Mouse (Mus musculus) liver, embryonic 12.5 days (tissue): ENCODE data around the gene Nrxn2. TPM values are rescaled to one million over a fixed set of nuclear protein-coding genes. Genes with fewer than 3 reads are reported as not detected.

Experiments used
- ATAC-seq: fragments of 200-750 bp; cut with Nextera tagmentation; 2 replicates; pipeline ENCODE4 v1.8.0; 2017; ENCODE audit warnings: moderate number of reproducible peaks, mild to moderate bottlenecking, moderate library complexity
- H3K27ac ChIP-seq: fragments of 300-500 bp; sonication (generic); 2 replicates; pipeline ENCODE4 v1.5.1; 2016; ENCODE audit warnings: mild to moderate bottlenecking
- H3K27me3 ChIP-seq: fragments of 300-500 bp; sonication (generic); replicated peaks from 2 replicates; pipeline ENCODE4 v1.6.1; 2016; ENCODE audit warnings: mild to moderate bottlenecking, moderate library complexity
- H3K36me3 ChIP-seq: fragments of 300-500 bp; sonication (generic); 2 replicates; pipeline ENCODE4 v1.6.1; 2016; ENCODE audit warnings: mild to moderate bottlenecking, moderate library complexity
- H3K4me1 ChIP-seq: fragments of 300-500 bp; sonication (generic); 2 replicates; pipeline ENCODE4 v1.6.1; 2016
- H3K4me2 ChIP-seq: fragments of 300-500 bp; sonication (generic); 2 replicates; pipeline ENCODE4 v1.6.1; 2016; ENCODE audit warnings: mild to moderate bottlenecking, moderate library complexity
- H3K4me3 ChIP-seq: fragments of 300-500 bp; sonication (generic); 2 replicates; pipeline ENCODE4 v1.5.1; 2016; ENCODE audit warnings: mild to moderate bottlenecking, moderate library complexity
- H3K9ac ChIP-seq: fragments of 300-500 bp; sonication (generic); 2 replicates; pipeline ENCODE4 v1.6.1; 2016; ENCODE audit warnings: mild to moderate bottlenecking, moderate library complexity
- H3K9me3 ChIP-seq: fragments of 300-500 bp; sonication (generic); replicated peaks from 2 replicates; pipeline ENCODE4 v1.6.1; 2016; ENCODE audit warnings: mild to moderate bottlenecking, moderate library complexity
- WGBS: fragments of 180-500 bp; shearing (Covaris S2); methylation state at CpG from one replicate; pipeline ENCODE4 v1.1.7; 2016; ENCODE audit not compliant: insufficient replicate concordance; 5-methylcytosine and 5-hydroxymethylcytosine counted together
- polyA plus RNA-seq: library from polyadenylated mRNA; unstranded; fragments of >200 nt; fragmentation: Nextera tagmentation; extraction: Ambion mirVana; gene quantifications from 2 replicates; pipeline ENCODE4 v1.2.1, GENCODE M21; 2016

The Nrxn2 gene
- polyA plus RNA-seq, 1 experiment from 2014 or later = 0.83 TPM

DNA sequence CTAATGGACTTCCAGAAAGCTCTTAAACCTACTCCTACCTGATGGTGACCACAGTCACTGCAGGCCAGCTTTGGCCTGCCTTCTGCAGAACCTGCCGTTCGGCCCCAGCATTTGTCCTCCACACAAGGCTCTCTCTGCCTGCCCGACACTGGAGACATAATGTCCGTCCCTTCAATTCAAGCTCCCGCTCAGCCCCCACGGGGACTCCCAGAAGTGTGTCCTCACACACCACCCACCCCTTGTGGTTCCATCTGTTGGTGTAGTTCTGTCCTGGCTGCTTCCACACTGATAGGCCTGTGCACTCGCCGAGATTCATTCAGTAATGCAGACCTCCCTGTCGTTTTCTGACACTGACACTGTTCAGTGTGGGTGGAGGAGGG lies 2.7 kb downstream of the Nrxn2 start:
- ATAC-seq = no peak
- Histone ChIP-seq H3K9me3 (no peaks in the 10 kb centered on the region), H3K27ac (no peak overlapping the region), H3K4me1 (peaks cover 25% of the 10 kb centered on the region), H3K4me2 (no peak overlapping the region), H3K4me3 (no peak overlapping the region), H3K27me3 (peaks cover 96% of the 10 kb centered on the region), H3K36me3 (no peaks in the 10 kb centered on the region), H3K9ac (no peak overlapping the region)
- WGBS = 58% methylated on average over 9 of the region's 9 CpGs

- Histone ChIP-seq H3K4me2 (no peak overlapping the region), H3K27me3 (peaks cover 96% of the 10 kb centered on the region), H3K36me3 (no peaks in the 10 kb centered on the region), H3K9ac (no peak overlapping the region), H3K4me1 (peaks cover 17% of the 10 kb centered on the region), H3K4me3 (no peak overlapping the region), H3K27ac (no peak overlapping the region), H3K9me3 (no peaks in the 10 kb centered on the region)
- no peak for ATAC-seq
- 61% methylated on average over 7 of the region's 7 CpGs for WGBS
Observed at GRCm38 (mm10) chr19:6422014-6422413, 3.5 kb downstream of the Nrxn2 start.

- Histone ChIP-seq H3K27me3 (peaks cover 96% of the 10 kb centered on the region), H3K4me3 (no peak overlapping the region), H3K36me3 (no peaks in the 10 kb centered on the region), H3K27ac (no peak overlapping the region), H3K4me2 (no peak overlapping the region), H3K9ac (no peak overlapping the region), H3K4me1 (peaks cover 15% of the 10 kb centered on the region), H3K9me3 (no peaks in the 10 kb centered on the region)
- no peak for ATAC-seq
- 71% methylated on average over 16 of the region's 16 CpGs for WGBS
Observed at GRCm38 (mm10) chr19:6423241-6423640, 4.7 kb downstream of the Nrxn2 start.

- H3K27ac ChIP-seq = no peak overlapping the region
- H3K27me3 ChIP-seq = peaks cover 96% of the 10 kb centered on the region
- H3K36me3 ChIP-seq = no peaks in the 10 kb centered on the region
Observed at GRCm38 (mm10) chr19:6424137-6424881, 5.8 kb downstream of the Nrxn2 start.

GRCm38 (mm10) chr19:6425595-6425994 lies 7.1 kb downstream of the Nrxn2 start:
- Histone ChIP-seq H3K4me3 (no peak overlapping the region), H3K27ac (no peak overlapping the region), H3K36me3 (no peaks in the 10 kb centered on the region), H3K9ac (no peak overlapping the region), H3K4me2 (no peak overlapping the region), H3K4me1 (peaks cover 16% of the 10 kb centered on the region), H3K27me3 (peaks cover 96% of the 10 kb centered on the region), H3K9me3 (no peaks in the 10 kb centered on the region)
- ATAC-seq = no peak
- 53% methylated on average over 5 of the region's 5 CpGs for WGBS

More at GRCm38 (mm10) chr19:6424137-6424881, 5.8 kb downstream of the Nrxn2 start:
- Histone ChIP-seq H3K4me1 (peaks cover 16% of the 10 kb centered on the region), H3K9ac (no peak overlapping the region), H3K4me2 (no peak overlapping the region), H3K9me3 (no peaks in the 10 kb centered on the region), H3K4me3 (no peak overlapping the region)
- no peak for ATAC-seq
- WGBS = 54% methylated on average over 8 of the region's 8 CpGs

GRCm38 (mm10) chr19:6426703-6427500 lies 8.4 kb downstream of the Nrxn2 start:
- WGBS = 20% methylated on average over 13 of the region's 13 CpGs
- H3K4me2 ChIP-seq = no peak overlapping the region
- no peak for ATAC-seq
- H3K4me3 ChIP-seq = no peak overlapping the region
- H3K27me3 ChIP-seq = peaks cover 94% of the 10 kb centered on the region
- H3K9me3 ChIP-seq = no peaks in the 10 kb centered on the region
- no peak overlapping the region for H3K27ac ChIP-seq
- H3K9ac ChIP-seq = no peak overlapping the region
- no peaks in the 10 kb centered on the region for H3K36me3 ChIP-seq
- H3K4me1 ChIP-seq = peaks cover 16% of the 10 kb centered on the region

- Histone ChIP-seq H3K27me3 (peaks cover 97% of the 10 kb centered on the region), H3K27ac (no peak overlapping the region), H3K4me1 (peaks cover 16% of the 10 kb centered on the region), H3K36me3 (no peaks in the 10 kb centered on the region), H3K9ac (no peak overlapping the region), H3K4me3 (peak overlapping the region; percentile 38), H3K4me2 (peak overlapping the region; percentile 48), H3K9me3 (no peaks in the 10 kb centered on the region)
- no peak for ATAC-seq
- WGBS = 2% methylated on average over 87 of the region's 94 CpGs
Observed at GRCm38 (mm10) chr19:6427653-6428434, 9.3 kb downstream of the Nrxn2 start.

DNA sequence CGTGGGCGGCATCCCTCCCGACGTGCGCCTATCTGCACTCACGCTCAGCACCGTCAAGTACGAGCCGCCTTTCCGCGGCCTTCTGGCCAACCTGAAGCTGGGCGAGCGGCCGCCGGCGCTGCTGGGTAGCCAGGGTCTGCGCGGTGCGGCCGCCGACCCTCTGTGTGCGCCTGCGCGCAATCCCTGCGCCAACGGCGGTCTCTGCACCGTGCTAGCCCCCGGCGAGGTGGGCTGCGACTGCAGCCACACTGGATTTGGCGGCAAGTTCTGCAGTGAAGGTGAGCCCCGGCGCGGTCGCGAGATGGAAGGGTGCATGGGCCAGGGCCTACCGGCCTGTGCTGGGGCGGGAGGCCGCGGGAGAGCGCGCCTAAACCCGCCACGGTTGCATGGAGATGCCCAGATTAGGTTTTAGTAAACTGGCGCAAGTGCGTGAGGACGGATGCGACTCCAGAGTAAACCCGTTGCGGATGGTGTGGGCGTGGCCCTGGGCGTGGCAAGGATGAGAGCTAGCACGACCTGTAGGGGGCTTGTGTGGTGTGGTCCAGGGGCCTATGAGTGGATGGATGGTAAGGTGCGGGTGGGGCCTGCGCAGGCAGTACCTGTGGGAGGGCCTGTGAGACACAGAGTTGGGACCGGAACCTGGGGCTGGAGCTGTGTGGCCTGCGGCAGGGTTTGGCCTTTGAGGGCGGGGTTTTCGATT lies 10.1 kb downstream of the Nrxn2 start:
- Histone ChIP-seq H3K9me3 (no peaks in the 10 kb centered on the region), H3K36me3 (no peaks in the 10 kb centered on the region), H3K27me3 (peaks cover 96% of the 10 kb centered on the region), H3K4me3 (peak overlapping the region; percentile 38), H3K9ac (no peak overlapping the region), H3K27ac (no peak overlapping the region), H3K4me2 (peak overlapping the region; percentile 48), H3K4me1 (peaks cover 16% of the 10 kb centered on the region)
- 1% methylated on average over 60 of the region's 60 CpGs for WGBS
- no peak for ATAC-seq

- Histone ChIP-seq H3K27me3 (peaks cover 55% of the 10 kb centered on the region), H3K27ac (no peak overlapping the region), H3K4me1 (peaks cover 10% of the 10 kb centered on the region), H3K4me2 (no peak overlapping the region), H3K9me3 (no peaks in the 10 kb centered on the region), H3K36me3 (no peaks in the 10 kb centered on the region), H3K9ac (no peak overlapping the region), H3K4me3 (no peak overlapping the region)
- ATAC-seq = no peak
- 67% methylated on average over 10 of the region's 10 CpGs for WGBS
Observed at GRCm38 (mm10) chr19:6443016-6443415, 24.5 kb downstream of the Nrxn2 start.

DNA sequence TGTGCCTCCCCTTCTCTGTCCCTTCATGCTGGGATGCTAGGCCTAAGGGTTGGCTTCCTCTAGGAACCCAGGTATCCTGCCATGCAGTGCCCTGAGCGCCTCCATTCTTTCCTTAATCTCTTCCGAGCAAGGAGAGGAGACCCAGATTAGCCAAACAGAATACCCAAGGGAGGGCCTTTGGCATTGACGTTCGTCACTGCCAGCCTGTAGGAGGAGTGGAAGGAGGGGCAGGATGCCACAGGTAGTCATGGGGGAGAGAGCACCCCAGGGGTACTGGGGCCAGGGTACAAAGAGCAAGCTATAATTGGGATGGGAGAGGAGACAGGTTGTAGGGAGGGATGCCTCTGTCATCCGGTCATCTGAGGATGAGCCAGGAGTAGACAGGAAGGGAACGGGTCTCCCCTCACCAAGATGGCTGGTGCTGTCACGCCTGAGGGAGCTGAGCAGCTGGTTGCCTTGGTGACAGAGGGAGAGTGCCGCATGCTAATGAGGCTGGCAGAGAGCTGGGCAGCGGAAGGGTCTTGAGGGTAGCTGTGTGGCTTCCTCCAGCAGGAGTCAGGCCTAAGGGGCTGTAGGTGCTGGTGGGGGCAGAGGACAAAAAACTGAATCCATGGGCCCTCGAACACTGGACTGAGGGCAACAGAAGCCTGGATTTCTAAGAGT lies 27.4 kb downstream of the Nrxn2 start:
- WGBS = 61% methylated on average over 10 of the region's 10 CpGs
- peaks cover 25% of the 10 kb centered on the region for H3K4me1 ChIP-seq
- H3K9me3 ChIP-seq = no peaks in the 10 kb centered on the region
- H3K27me3 ChIP-seq = peaks cover 79% of the 10 kb centered on the region
- H3K27ac ChIP-seq = no peak overlapping the region
- ATAC-seq = no peak
- no peaks in the 10 kb centered on the region for H3K36me3 ChIP-seq
- H3K4me2 ChIP-seq = no peak overlapping the region
- no peak overlapping the region for H3K9ac ChIP-seq
- H3K4me3 ChIP-seq = no peak overlapping the region

- WGBS = 55% methylated on average over 7 of the region's 7 CpGs
- Histone ChIP-seq H3K4me3 (no peak overlapping the region), H3K9me3 (no peaks in the 10 kb centered on the region), H3K27me3 (peaks cover 72% of the 10 kb centered on the region), H3K9ac (no peak overlapping the region), H3K36me3 (no peaks in the 10 kb centered on the region), H3K4me1 (peaks cover 25% of the 10 kb centered on the region), H3K4me2 (no peak overlapping the region), H3K27ac (no peak overlapping the region)
- no peak for ATAC-seq
Observed at GRCm38 (mm10) chr19:6446736-6447437, 28.4 kb downstream of the Nrxn2 start.
